18 mouse cellular contexts compared by ENCODE assay signal in the genomic region with DNA sequence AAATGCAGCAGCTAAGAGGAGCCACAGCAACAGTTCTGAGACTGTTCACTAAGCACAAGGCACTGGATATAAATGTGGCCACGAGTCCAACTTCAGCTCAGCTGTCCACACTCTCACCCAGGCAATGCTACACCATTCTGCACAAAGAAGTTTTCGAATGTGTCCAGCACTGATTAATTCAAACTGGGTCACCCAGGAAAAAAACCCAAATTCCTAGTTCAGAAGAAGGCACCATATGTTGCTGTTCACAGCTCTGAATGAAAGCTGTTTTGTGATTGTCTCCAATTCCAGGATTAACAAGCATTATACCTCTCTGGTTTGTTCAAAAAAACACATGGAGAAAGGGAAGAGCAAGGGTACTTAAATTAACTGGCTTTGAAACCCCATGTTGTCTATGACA.
DNase-seq lines count a peak whose midpoint lies in the region; ATAC-seq and TF ChIP-seq lines count a peak whose summit lies in the region.
"Had no signal": no experiment of that assay in that cellular context is flagged by ENCODE, and none has a peak within 500 bp of the region (broad histone marks: within the 10 kb centered on the region; RNA-seq: fewer than 3 reads in every experiment).

No protein-coding gene starts in this region.

- DNase-seq in cerebellum, adult 9-11 months = peak; percentile 24
- no peak for DNase-seq in cerebellum, postnatal 10 days
- DNase-seq in left cerebral cortex, postnatal 25 days (ENCODE audit: low spot score in 2 of 2) = peak; percentile 4 to 62
- no peak for DNase-seq in left cerebral cortex, adult 2 months (ENCODE audit: extremely low spot score in 1 of 2, low spot score in 2 of 2)
- peak; percentile 12 to 42 for DNase-seq in layer of hippocampus, adult 18-20 months (ENCODE audit: low spot score in 2 of 2)
- peak; percentile 11 for DNase-seq in retina, postnatal 1 day
- DNase-seq: adrenal gland, postnatal 14 days; lung, postnatal 10 days; right cerebral cortex, postnatal 14 days; thymus, postnatal 25 days had no signal

- intact Hi-C loops in left cerebral cortex, postnatal 25 days (cut with DNase I) = no loop called here
- intact Hi-C loops in left cerebral cortex, adult 2 months (cut with DNase I) = no loop called here

- TF ChIP-seq CTCF in left cerebral cortex, adult 2 months (IDR thresholded peaks at IDR 0.05) = no peak

- H3K27ac ChIP-seq in left cerebral cortex, adult 2 months = no peak overlapping the region
- H3K27ac ChIP-seq: hindbrain, embryonic 14.5 days; intestine, embryonic 15.5 days; kidney, postnatal 0 days; liver, embryonic 15.5 days; stomach, postnatal 0 days had no signal

- no peak for ATAC-seq in megakaryocyte progenitor cell, adult 5-6 weeks (replicated peaks; ENCODE audit: poor library complexity)
- ATAC-seq in activated CD4-positive, CD25-positive, alpha-beta regulatory T cell, adult 4 months = no peak
- ATAC-seq: intestine, embryonic 15.5 days had no signal

- H3K4me3 ChIP-seq in left cerebral cortex, adult 2 months = no peak overlapping the region
- H3K4me3 ChIP-seq: intestine, embryonic 15.5 days; liver, embryonic 15.5 days; megakaryocyte, embryonic 14.5 days had no signal

Comparison
In these comparisons a context has a peak if more than half of its experiments do, and no peak if none do; other contexts are left out.
1. DNase-seq: peak in cerebellum, adult 9-11 months (single experiment), left cerebral cortex, postnatal 25 days (2 of 2), layer of hippocampus, adult 18-20 months (2 of 2) and retina, postnatal 1 day (single experiment); none in cerebellum, postnatal 10 days (0 of 2) and left cerebral cortex, adult 2 months (0 of 2).